Mouse (Mus musculus) heart, adult 18-20 months (tissue): ENCODE data around the gene Mrps36. TPM values are rescaled to one million over a fixed set of nuclear protein-coding genes. Genes with fewer than 3 reads are reported as not detected.
"Not testable (repeated sequence)": the region's sequence is repeated elsewhere in the genome, so short reads cannot be mapped to it uniquely, and the experiment has no call there.

Source experiments
- DNase-seq, 2 experiments: peaks; one replicate each; pipeline ENCODE4 v3.0.0; 2021 to 2022; ENCODE audit warnings: mixed read lengths in 1 of 2
- total RNA-seq, 2 experiments: library from RNA; stranded (reverse); gene quantifications; 2 replicates each; pipeline ENCODE4 v1.2.3; 2021

Mrps36 gene
- total RNA-seq, 2 experiments from 2014 or later, result 165 to 196 TPM

DNA sequence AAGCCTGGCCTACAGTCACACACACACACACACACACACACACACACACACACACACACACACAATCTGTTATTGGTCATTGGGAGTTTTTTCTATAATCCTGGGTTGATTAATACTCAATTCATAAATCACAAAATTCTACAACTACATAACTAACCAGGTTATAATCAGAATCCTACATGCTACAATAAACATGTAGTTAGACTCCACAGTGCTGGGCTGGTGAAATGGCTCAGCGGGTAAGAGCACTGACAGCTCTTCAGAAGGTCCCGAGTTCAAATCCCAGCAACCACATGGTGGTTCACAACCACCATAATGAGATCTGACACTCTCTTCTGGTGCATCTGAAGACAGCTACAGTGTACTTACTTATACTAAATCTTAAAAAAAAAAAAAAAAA is 11.7 kb downstream of the Mrps36 start:
- DNase-seq, result no peak

DNA sequence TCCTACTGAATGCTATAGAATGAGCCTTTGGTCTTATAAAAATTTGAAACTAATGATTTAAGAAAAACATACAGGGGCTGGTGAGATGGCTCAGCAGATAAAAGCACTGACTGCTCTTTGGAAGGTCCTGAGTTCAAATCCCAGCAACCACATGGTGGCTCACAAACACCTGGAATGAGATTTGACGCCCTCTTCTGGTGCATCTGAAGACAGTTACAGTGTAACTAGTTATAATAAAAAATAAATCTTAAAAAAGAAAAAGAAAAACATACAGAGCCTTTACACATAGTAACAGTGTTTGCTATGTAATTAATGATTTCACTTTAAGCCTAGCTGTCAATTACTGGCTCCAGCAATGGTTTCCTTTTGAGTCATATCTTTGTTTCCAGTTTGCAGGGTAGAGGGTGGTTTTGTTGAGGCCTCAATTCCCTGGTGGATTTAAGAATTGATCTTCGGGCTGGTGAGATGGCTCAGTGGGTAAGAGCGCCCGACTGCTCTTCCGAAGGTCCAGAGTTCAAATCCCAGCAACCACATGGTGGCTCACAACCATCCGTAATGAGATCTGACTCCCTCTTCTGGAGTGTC is 12.9 kb downstream of the Mrps36 start:
- DNase-seq, result not testable (repeated sequence)

DNA sequence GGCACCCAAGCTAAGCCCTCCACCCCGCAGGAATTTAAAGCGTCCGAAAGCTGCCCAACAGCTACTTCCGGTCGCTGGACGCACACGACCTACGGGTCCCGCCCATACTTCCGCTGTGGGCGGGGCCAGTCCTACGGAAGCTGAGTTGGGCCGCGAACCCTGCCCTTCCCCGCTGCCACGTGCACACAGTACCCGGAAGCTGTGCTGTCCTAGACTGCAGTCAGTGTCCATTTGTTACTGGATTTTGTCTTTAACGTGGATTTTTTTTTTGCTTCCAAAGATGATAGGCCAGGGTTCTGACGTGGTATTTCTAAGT is 13.6 kb downstream of the Mrps36 start, which contains the start of gene Cdk7:
Cdk7 (minus strand) TSS at position 79 of the 316 bp plus-strand sequence.
- DNase-seq, result peak; percentile 95

DNA sequence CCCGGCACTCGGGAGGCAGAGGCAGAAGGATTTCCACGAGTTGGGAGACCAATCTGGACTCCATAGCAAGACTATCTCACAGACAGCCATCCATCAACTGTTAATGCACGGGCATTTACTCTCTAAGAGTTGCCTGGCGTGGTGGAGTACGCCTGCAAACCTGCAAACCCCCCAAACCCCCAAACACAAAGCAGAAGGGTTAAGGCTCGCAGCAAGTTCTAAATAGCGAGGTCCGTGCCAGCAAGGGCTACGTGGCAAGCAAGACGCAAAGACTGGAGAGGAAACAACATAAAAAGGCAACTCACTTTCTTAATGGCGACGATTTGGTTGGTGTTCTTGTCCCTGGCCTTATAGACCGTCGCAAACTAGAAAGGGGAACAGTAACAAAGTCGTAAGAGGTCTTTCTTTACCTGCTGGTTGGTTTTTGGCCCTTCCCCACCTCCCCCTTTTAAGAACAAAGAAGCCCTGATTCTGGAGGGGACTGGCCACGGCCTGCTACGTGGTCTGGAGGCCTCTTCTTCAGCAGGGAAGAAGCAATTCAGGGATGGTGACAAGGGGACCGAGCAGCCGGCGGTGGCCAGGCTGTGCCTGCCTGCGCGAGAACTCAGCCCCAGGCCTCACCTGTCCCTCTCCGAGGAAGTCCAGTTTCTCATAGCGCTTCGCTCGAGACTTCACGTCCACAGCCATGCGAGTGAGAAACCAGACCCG is 14.2 kb downstream of the Mrps36 start:
- peak in 1 of 2 experiments; percentile 33 for DNase-seq

DNA sequence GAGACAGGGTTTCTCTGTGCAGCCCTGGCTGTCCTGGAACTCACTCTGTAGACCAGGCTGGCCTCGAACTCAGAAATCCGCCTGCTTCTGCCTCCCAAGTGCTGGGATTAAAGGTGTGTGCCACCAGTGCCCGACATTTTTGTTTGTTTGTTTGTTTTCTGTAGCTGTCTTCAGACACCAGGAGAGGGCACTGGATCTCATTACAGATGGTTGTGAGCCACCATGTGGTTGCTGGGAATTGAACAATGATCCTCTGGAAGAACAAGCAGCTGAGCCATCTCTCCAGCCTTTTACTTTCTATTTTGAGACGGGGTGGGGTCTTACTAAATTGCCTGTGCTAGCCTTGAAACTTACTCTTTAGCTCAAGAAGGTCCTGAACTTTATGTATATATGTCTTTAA is 15.9 kb downstream of the Mrps36 start:
- DNase-seq, result not testable (repeated sequence)

GRCm38 (mm10) chr13:100728086-100728485 is 16.4 kb downstream of the Mrps36 start:
- DNase-seq, result no peak

DNA sequence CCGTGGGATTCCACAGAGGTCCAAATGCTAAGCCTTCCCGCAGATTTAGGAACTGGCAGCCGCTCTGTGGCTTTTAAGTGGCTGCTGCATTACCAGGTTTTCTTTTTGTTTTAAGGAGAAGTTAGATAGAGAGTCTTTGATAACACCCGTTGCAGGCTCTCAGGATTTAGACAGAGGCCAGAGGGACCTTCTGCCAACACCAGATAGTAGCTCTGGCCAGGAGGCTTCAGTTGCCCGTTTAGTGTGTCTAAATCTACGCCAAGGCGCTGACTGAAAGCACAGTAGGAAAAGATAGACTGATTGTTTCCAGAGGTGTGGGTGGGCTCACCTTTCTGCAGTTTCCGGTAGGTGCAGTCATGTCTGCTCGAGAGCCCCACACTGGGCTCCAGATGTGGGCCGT is 19.3 kb downstream of the Mrps36 start:
- DNase-seq, result no peak

GRCm38 (mm10) chr13:100724051-100724754 is 20.3 kb downstream of the Mrps36 start:
- DNase-seq, result no peak

DNA sequence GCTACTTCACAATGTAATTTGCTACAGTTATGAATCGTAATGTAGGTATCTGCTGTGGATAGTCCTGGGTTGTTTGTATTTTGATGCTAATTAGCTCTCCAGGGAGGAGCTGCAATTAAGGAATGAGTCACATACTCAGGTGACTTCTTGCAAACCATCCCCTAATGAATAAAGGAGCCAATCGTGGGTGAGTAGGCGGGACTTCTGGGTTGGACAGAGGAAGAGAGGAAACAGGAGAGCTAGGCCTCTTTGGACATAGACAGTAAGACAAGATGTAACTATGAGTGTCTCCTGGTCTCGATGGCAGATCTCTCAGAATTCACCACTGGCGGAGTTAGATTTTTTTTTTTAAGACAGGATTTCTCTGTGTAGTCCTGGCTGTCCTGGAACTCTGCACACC is 22.8 kb downstream of the Mrps36 start:
- no peak for DNase-seq

- DNase-seq, result no peak
Measured at GRCm38 (mm10) chr13:100715467-100715866, 29.0 kb downstream of the Mrps36 start.

- DNase-seq, result no peak
Measured at GRCm38 (mm10) chr13:100706206-100706605, 38.3 kb downstream of the Mrps36 start.

DNA sequence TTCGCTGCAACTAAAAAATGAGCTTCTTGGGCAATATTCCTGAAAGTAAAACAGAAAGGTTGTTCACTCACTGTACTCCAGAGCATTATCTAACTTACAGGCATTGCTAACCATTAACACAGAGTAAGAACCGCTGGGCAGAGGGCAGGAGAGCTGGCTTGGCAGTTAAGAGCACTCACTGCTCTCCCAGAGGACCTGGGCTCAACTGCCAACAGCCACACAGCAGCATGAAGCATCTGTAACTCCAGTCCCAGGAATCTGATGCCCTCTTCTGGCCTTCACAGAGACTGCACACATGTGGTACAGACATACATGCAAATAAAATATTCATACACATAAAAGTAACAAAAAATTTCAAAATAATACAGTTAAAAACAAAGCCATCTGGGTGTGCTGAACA is 41.0 kb downstream of the Mrps36 start:
- DNase-seq, result no peak

DNA sequence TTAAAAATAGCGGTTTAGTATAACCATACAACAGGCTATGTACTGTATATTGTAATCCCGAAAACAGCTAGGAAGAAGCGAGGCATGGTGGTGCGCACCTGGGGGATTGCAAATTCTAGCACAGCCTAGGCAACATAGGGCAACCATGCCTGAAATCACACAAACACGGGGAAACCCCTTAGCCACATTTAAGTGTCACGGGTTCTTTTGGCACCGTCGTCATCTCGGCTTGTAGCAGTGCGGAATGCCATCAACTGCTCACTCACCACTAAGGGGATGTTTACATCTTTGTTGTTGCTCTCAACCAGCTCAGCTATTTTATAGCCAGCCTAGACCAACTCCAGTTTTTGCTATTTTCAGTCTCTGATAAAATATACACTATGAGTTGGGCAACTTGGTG is 45.6 kb downstream of the Mrps36 start:
- no peak for DNase-seq

DNA sequence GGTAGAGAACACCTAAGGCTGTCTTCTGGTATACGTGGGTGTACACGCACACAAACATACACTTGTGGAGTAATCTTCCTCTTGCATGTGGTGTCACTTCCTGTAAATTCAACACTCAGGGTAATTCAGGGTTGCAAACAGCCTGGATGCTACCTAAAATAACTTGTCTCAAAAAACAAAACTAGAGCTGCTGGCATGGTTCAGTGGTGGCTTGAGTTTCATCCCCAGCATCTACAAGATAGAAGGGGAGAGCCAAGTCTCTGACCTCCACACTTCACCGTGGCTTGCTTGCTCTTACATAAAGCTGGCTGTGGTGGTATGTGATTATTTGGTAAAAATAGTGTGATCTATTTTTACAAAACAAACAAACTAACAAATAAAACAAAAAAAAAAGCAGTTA is 46.9 kb downstream of the Mrps36 start:
- no peak for DNase-seq

- DNase-seq, result no peak
Measured at GRCm38 (mm10) chr13:100687513-100687912, 56.9 kb downstream of the Mrps36 start.

Other genes starting within 250 kb of the Mrps36 start
- gene Ocln, start 191.9 kb downstream of the Mrps36 start, total RNA-seq, result under 1 TPM; 0.57 to 0.87 TPM
- under 1 TPM; 0.42 to 0.57 TPM for gene Marveld2, start 127.7 kb downstream of the Mrps36 start, total RNA-seq
- gene Ak6, start 93.7 kb downstream of the Mrps36 start, total RNA-seq, result 10 to 100 TPM; 59.8 to 63.5 TPM
- 10 to 100 TPM; 15.0 to 17.1 TPM for gene Rad17, start 93.6 kb downstream of the Mrps36 start, total RNA-seq
- gene Taf9, start 93.1 kb downstream of the Mrps36 start, total RNA-seq, result 10 to 100 TPM in 1 of 2 experiments, 1 to 10 TPM in 1; 9.6 to 18.1 TPM
- under 1 TPM; 0.17 to 0.46 TPM for gene Ccdc125, start 74.9 kb downstream of the Mrps36 start, total RNA-seq
- gene Cdk7, start 13.7 kb downstream of the Mrps36 start, total RNA-seq, result 10 to 100 TPM; 21.3 to 22.2 TPM
- not detected for gene Cenph, start 31.2 kb upstream of the Mrps36 start, total RNA-seq
- 1 to 10 TPM in 1 of 2 experiments, under 1 TPM in 1; 0.57 to 1.1 TPM for gene Ccnb1, start 41.9 kb upstream of the Mrps36 start, total RNA-seq
- gene Slc30a5, start 88.8 kb upstream of the Mrps36 start, total RNA-seq, result 10 to 100 TPM; 20.1 to 21.8 TPM